Mouse (Mus musculus): ENCODE measurements around the gene Rho.

DNA sequence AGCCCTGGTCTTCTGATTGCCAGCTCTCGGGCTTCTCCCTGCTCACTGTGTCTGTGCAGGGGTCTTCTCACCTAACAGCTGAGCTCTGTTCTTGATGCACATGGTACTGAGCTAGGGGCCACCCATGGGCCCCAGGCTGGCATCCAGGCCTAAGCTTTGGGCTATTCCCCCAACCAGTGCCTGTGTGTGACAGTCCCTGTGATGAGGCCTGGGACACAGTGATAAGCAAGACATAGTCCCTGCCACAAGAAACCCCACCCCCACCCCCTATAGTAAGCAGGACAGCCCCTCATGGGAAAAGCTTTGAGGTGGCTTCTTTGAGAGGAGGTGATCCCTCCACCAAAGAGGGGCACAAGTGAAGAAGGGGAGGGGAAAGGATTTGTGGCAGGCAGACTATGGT lies 12.9 kb upstream of the Rho start:
- TF ChIP-seq UBTF (IDR thresholded peaks at IDR 0.05; ENCODE audit: borderline replicate concordance, insufficient read depth, low read depth, low read length) (no peak), RCOR1 (IDR thresholded peaks at IDR 0.05; ENCODE audit: low read depth, low read length) (no peak), GATA1 (IDR thresholded peaks at IDR 0.05; ENCODE audit: low read depth, low read length) (no peak), NELFE (IDR thresholded peaks at IDR 0.05; ENCODE audit: low read depth, low read length) (no peak), POLR2A (IDR thresholded peaks at IDR 0.05; ENCODE audit: control insufficient read depth in 1 of 2, insufficient read depth in 1 of 2, low read depth in 1 of 2, low read length in 2 of 2, poor library complexity in 1 of 2) (no peak), MAFK (IDR thresholded peaks at IDR 0.05; ENCODE audit: borderline replicate concordance, low read depth, low read length) (no peak), CTCF (IDR thresholded peaks at IDR 0.05 in 2 of 3, conservative IDR thresholded peaks at IDR 0.05 in 1 of 3; ENCODE audit: control insufficient read depth in 1 of 3, insufficient read depth in 1 of 3, low read depth in 2 of 3, low read length in 3 of 3, poor library complexity in 1 of 3, severe bottlenecking in 1 of 3) (no peak), EP300 (IDR thresholded peaks at IDR 0.05; ENCODE audit: low read depth in 1 of 2, low read length in 2 of 2) (no peak), MYB (IDR thresholded peaks at IDR 0.05; ENCODE audit: low read depth, low read length) (no peak), HCFC1 (IDR thresholded peaks at IDR 0.05; ENCODE audit: low read depth, low read length) (no peak), TAL1 (IDR thresholded peaks at IDR 0.05; ENCODE audit: low read length) (peak; percentile 42; the same call in 1 of the 2 replicates)
